Mouse (Mus musculus) heart, adult 2 months (tissue): ENCODE measurements at regions not wholly inside any gene's neighbourhood (a gene's known extent, or its start where the extent isn't known, plus 50 kb on each side); places are given as distances from the start of the nearest gene placed in this dataset.

Experiments
- CTCF ChIP-seq: fragments of 200-600 bp; IDR thresholded peaks from 2 replicates; pipeline ENCODE4 v1.8.1; 2022; ENCODE audit warnings: antibody characterized with exemption, mild to moderate bottlenecking, moderate library complexity
- POLR2A ChIP-seq: fragments of 200-500 bp; IDR thresholded peaks from 2 replicates; pipeline ENCODE4 v1.6.1; 2011; ENCODE audit warnings: mild to moderate bottlenecking, low read depth, low read length, control low read depth; ENCODE audit not compliant: insufficient read depth

GRCm38 (mm10) chr2:105615891-105616733 is 52.6 kb upstream of the Pax6 start:
- TF ChIP-seq POLR2A (no peak), CTCF (peak; percentile 73)
